Mouse (Mus musculus) cerebellum, adult 2 months (tissue): ENCODE measurements at regions not wholly inside any gene's neighbourhood (a gene's known extent, or its start where the extent isn't known, plus 50 kb on each side); places are given as distances from the start of the nearest gene placed in this dataset.

Experiments used
- DNase-seq, 2 experiments: peaks; one replicate each; pipeline ENCODE4 v3.0.0; 2021
- H3K27ac ChIP-seq: fragments of 200-500 bp; 2 replicates; pipeline ENCODE4 v1.5.1; 2012; ENCODE audit warnings: low read length, control low read depth, inconsistent platforms; ENCODE audit not compliant: insufficient read depth
- H3K27me3 ChIP-seq: fragments of 200-500 bp; 2 replicates; pipeline ENCODE4 v1.6.1; 2012; ENCODE audit warnings: inconsistent platforms, mild to moderate bottlenecking, low read length, moderate library complexity; ENCODE audit not compliant: control insufficient read depth, insufficient read depth
- H3K4me1 ChIP-seq: fragments of 200-500 bp; 2 replicates; pipeline ENCODE4 v1.6.1; 2011; ENCODE audit warnings: low read length; ENCODE audit not compliant: control insufficient read depth, insufficient read depth
- H3K4me3 ChIP-seq: fragments of 200-500 bp; replicated peaks from 2 replicates; pipeline ENCODE3; 2011; ENCODE audit warnings: mild to moderate bottlenecking, low read depth, low read length, control low read depth; ENCODE audit not compliant: insufficient read depth
- CTCF ChIP-seq: fragments of 200-500 bp; IDR thresholded peaks from 2 replicates; pipeline ENCODE4 v1.5.1; 2011; ENCODE audit warnings: low read depth, mild to moderate bottlenecking, control low read depth, low read length, moderate library complexity, borderline replicate concordance; ENCODE audit not compliant: insufficient read depth
- POLR2A ChIP-seq: fragments of 200-500 bp; IDR thresholded peaks from 2 replicates; pipeline ENCODE4 v1.6.1; 2011; ENCODE audit warnings: low read length, control low read depth, borderline replicate concordance; ENCODE audit not compliant: insufficient read depth
- WGBS: fragments of 180-500 bp; shearing (Covaris S2); methylation state at CpG from one replicate; pipeline ENCODE4 v1.1.7; 2018; 5-methylcytosine and 5-hydroxymethylcytosine counted together

DNA sequence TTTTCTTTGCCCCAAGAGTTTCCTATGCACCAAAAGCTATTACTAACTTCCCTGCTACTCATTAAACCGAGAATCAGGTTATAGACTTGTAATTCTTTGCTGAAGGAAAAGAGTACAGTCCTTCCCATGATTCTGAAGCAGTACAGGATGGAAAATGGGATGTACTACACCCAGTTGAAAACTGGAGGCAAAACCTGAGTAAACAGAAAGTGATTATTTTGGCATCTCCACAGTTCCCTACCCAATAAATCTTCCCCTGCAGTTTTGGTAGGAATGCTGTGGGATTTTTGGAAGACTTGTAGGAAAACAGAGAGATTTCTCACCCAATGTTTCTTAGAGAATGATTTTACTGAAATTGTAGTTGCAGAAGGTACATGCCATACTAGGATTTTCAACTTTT is 268.5 kb downstream of the Dio2 start:
- Histone ChIP-seq H3K4me1 (no peaks in the 10 kb centered on the region), H3K4me3 (no peak overlapping the region), H3K27me3 (no peaks in the 10 kb centered on the region), H3K27ac (no peak overlapping the region)
- no peak for DNase-seq
- 73% methylated on average over 1 of the region's 1 CpGs for WGBS
- TF ChIP-seq CTCF (no peak), POLR2A (no peak)

GRCm38 (mm10) chr12:90460121-90460520 is 278.1 kb downstream of the Dio2 start:
- no peak overlapping the region for H3K4me3 ChIP-seq
- no peak for TF ChIP-seq CTCF
- TF ChIP-seq POLR2A = no peak
- DNase-seq = peak in 1 of 2 experiments; percentile 44
- WGBS = 72% methylated on average over 2 of the region's 2 CpGs
- H3K4me1 ChIP-seq = no peaks in the 10 kb centered on the region
- no peaks in the 10 kb centered on the region for H3K27me3 ChIP-seq
- no peak overlapping the region for H3K27ac ChIP-seq

DNA sequence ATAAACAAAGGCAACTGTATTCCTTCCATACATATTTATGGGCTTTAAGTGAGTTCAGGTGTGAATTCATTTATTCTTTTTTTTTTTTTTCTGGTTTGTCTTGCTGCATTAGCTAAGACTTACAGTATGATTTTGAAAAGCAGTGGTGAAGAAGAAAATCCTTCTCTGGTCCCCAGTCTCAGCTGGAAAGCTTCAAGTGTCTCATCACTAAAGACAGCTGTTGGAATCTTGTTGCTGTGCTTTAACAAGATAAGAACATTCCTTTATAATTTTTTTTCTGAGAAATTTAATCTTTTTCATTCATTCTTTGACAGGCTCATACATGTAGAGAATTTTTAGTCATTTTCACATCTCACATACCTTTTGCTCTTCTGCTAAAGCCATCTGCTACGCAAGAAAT is 297.6 kb downstream of the Dio2 start:
- TF ChIP-seq CTCF (no peak), POLR2A (no peak)
- 97% methylated on average over 1 of the region's 1 CpGs for WGBS

DNA sequence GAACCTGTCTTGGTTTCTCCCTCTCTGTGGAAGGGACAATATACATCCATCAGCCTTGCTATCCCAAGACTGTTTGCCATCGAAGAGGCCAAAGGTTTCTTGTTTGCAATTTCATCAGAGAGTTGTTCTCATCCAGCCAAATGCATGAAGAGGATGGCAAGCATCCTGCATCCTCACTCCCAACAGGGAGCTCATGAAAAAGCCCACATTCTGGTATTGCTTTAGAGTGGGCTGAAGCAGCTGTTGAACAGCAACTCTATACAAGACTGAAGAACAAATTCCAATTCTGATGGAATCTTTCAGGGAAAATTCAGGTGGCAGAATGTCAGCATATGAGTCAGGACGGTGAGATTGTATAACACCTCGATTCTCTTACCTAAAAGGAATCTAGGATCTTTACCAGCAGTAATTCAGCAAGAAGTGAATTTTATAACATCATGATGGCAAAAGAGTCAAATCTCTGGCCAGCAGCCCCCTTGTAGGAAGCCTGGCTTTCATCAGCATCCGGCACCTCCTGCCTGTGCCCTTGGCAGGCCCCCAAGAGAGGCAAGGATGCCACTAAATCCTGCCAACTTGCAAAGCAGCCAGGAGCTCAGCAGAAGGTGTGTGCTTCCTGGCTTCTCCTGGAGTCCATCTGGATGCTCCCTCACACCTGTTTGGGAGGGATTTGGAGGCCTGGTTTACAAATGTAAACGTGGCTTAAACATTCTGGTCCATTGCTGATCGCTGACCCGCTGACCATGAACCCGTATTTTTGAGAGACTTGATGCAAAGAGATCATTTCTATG is 312.8 kb downstream of the Dio2 start:
- peak overlapping the region; percentile 92 for H3K27ac ChIP-seq
- 5% methylated on average over 8 of the region's 8 CpGs for WGBS

More for the DNA sequence above, 297.6 kb downstream of the Dio2 start:
- Histone ChIP-seq H3K4me1 (no peaks in the 10 kb centered on the region), H3K27ac (no peak overlapping the region), H3K27me3 (no peaks in the 10 kb centered on the region), H3K4me3 (no peak overlapping the region)
- DNase-seq = no peak

GRCm38 (mm10) chr12:90417590-90418221 is 320.5 kb downstream of the Dio2 start:
- no peaks in the 10 kb centered on the region; the same call in 1 of the 2 replicates for H3K4me1 ChIP-seq
- H3K27ac ChIP-seq = no peak overlapping the region
- H3K4me3 ChIP-seq = no peak overlapping the region
- no peaks in the 10 kb centered on the region for H3K27me3 ChIP-seq
- TF ChIP-seq CTCF = no peak
- TF ChIP-seq POLR2A = no peak
- 87% methylated on average over 2 of the region's 2 CpGs for WGBS
- DNase-seq = no peak

More for the DNA sequence above, 312.8 kb downstream of the Dio2 start:
- no peaks in the 10 kb centered on the region for H3K27me3 ChIP-seq
- peaks cover 14% of the 10 kb centered on the region; the same call in 1 of the 2 replicates for H3K4me1 ChIP-seq
- DNase-seq = peak; percentile 99 to 100
- no peak for TF ChIP-seq CTCF
- no peak for TF ChIP-seq POLR2A
- H3K4me3 ChIP-seq = no peak overlapping the region

- Histone ChIP-seq H3K4me3 (no peak overlapping the region), H3K4me1 (no peaks in the 10 kb centered on the region), H3K27ac (no peak overlapping the region), H3K27me3 (no peaks in the 10 kb centered on the region)
- WGBS = 79% methylated on average over 3 of the region's 3 CpGs
- TF ChIP-seq CTCF = no peak
- no peak for TF ChIP-seq POLR2A
- no peak for DNase-seq
These were observed 329.5 kb downstream of the Dio2 start for GRCm38 (mm10) chr12:90408716-90409115.

DNA sequence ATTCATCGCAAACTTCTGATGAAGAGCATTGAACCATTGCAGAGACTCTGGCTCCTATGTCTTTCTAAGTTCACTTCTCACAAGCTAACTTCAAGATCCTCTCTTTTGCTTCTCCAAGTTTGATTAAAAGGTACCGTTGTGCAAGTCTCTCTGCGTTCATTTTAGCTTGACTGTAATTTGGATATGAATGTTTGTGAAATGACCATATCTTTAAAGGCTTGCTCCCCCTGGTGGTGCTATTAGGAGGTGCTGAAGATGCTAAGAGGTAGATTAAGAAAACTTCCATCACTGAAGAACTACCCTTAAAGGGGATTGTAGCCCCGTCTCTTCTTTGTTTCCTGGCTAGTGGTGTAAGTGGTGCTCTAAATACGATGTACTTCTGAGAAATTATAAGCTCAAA is 339.7 kb downstream of the Dio2 start:
- H3K4me3 ChIP-seq = no peak overlapping the region
- H3K27me3 ChIP-seq = no peaks in the 10 kb centered on the region
- peak; percentile 28 to 37 for DNase-seq
- TF ChIP-seq POLR2A (no peak), CTCF (no peak)
- 80% methylated on average over 5 of the region's 5 CpGs for WGBS
- no peak overlapping the region for H3K27ac ChIP-seq
- H3K4me1 ChIP-seq = no peaks in the 10 kb centered on the region
